Mouse (Mus musculus): Measurements from ENCODE around the gene Gtpbp8. TPM values are rescaled to one million over a fixed set of nuclear protein-coding genes. Genes with fewer than 3 reads are reported as not detected.

Gtpbp8 gene
- polyA plus RNA-seq, 1 experiment, result 15.3 TPM

GRCm38 (mm10) chr16:44774201-44774600, 28.0 kb upstream of the Gtpbp8 start:
- H3K9ac ChIP-seq (ENCODE audit: low read depth, poor library complexity, severe bottlenecking), result no peak overlapping the region
- H3K36me3 ChIP-seq (ENCODE audit: control insufficient read depth, insufficient read depth, low read length, poor library complexity, severe bottlenecking), result no peaks in the 10 kb centered on the region
- H3K4me3 ChIP-seq (ENCODE audit: low read depth, low read length), result no peak overlapping the region
- H3K9me3 ChIP-seq (replicated peaks; ENCODE audit: control insufficient read depth, insufficient read depth, low read length, poor library complexity, severe bottlenecking), result no peaks in the 10 kb centered on the region
- no peaks in the 10 kb centered on the region for H3K4me1 ChIP-seq (ENCODE audit: control insufficient read depth, insufficient read depth, low read length)
- no peak overlapping the region for H3K27ac ChIP-seq (ENCODE audit: insufficient read depth, low read length)
- no peak for TF ChIP-seq POLR2A (IDR thresholded peaks at IDR 0.05; ENCODE audit: insufficient read depth, low read length)
- no peak for TF ChIP-seq EP300 (IDR thresholded peaks at IDR 0.05; ENCODE audit: insufficient read depth, low read depth, low read length)
- no peak for TF ChIP-seq CTCF (IDR thresholded peaks at IDR 0.05; ENCODE audit: low read depth, low read length)
- no peaks in the 10 kb centered on the region for H3K27me3 ChIP-seq (ENCODE audit: control insufficient read depth, insufficient read depth, low read length, poor library complexity, severe bottlenecking)

DNA sequence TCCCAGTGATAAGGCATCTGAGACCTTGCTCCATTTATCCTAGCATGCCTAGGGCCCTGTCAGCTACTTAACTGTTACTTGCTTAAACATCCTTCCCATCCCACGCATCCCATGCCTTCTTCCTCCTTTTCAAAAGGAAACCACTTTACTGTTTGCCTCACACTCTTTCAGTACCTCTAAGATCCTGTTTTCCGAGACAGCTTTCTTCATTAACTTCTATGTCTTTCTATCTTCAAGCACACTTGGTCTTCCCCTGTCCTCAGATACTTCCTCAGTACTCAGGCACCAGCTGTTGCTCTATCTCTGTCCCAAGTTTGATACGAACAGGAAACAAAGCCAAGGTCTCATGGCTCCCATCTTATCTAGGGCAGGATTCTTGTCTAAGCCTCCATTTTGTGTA, 27.5 kb upstream of the Gtpbp8 start:
- H3K9me3 ChIP-seq (replicated peaks; ENCODE audit: control insufficient read depth, insufficient read depth, low read length, poor library complexity, severe bottlenecking), result no peaks in the 10 kb centered on the region
- H3K36me3 ChIP-seq (ENCODE audit: control insufficient read depth, insufficient read depth, low read length, poor library complexity, severe bottlenecking), result no peaks in the 10 kb centered on the region
- no peak overlapping the region for H3K4me3 ChIP-seq (ENCODE audit: low read depth, low read length)
- no peak overlapping the region for H3K27ac ChIP-seq (ENCODE audit: insufficient read depth, low read length)
- H3K4me1 ChIP-seq (ENCODE audit: control insufficient read depth, insufficient read depth, low read length), result no peaks in the 10 kb centered on the region
- TF ChIP-seq POLR2A (IDR thresholded peaks at IDR 0.05; ENCODE audit: insufficient read depth, low read length), result no peak
- no peak for TF ChIP-seq EP300 (IDR thresholded peaks at IDR 0.05; ENCODE audit: insufficient read depth, low read depth, low read length)
- no peak for TF ChIP-seq CTCF (IDR thresholded peaks at IDR 0.05; ENCODE audit: low read depth, low read length)
- no peak overlapping the region for H3K9ac ChIP-seq (ENCODE audit: low read depth, poor library complexity, severe bottlenecking)
- no peaks in the 10 kb centered on the region for H3K27me3 ChIP-seq (ENCODE audit: control insufficient read depth, insufficient read depth, low read length, poor library complexity, severe bottlenecking)

GRCm38 (mm10) chr16:44772577-44772976, 26.4 kb upstream of the Gtpbp8 start:
- no peak for TF ChIP-seq EP300 (IDR thresholded peaks at IDR 0.05; ENCODE audit: insufficient read depth, low read depth, low read length)
- no peak for TF ChIP-seq POLR2A (IDR thresholded peaks at IDR 0.05; ENCODE audit: insufficient read depth, low read length)
- TF ChIP-seq CTCF (IDR thresholded peaks at IDR 0.05; ENCODE audit: low read depth, low read length), result no peak
- Histone ChIP-seq H3K4me1 (ENCODE audit: control insufficient read depth, insufficient read depth, low read length) (no peaks in the 10 kb centered on the region), H3K9ac (ENCODE audit: low read depth, poor library complexity, severe bottlenecking) (no peak overlapping the region), H3K27me3 (ENCODE audit: control insufficient read depth, insufficient read depth, low read length, poor library complexity, severe bottlenecking) (no peaks in the 10 kb centered on the region), H3K9me3 (replicated peaks; ENCODE audit: control insufficient read depth, insufficient read depth, low read length, poor library complexity, severe bottlenecking) (no peaks in the 10 kb centered on the region), H3K4me3 (ENCODE audit: low read depth, low read length) (no peak overlapping the region), H3K27ac (ENCODE audit: insufficient read depth, low read length) (no peak overlapping the region), H3K36me3 (ENCODE audit: control insufficient read depth, insufficient read depth, low read length, poor library complexity, severe bottlenecking) (no peaks in the 10 kb centered on the region)

DNA sequence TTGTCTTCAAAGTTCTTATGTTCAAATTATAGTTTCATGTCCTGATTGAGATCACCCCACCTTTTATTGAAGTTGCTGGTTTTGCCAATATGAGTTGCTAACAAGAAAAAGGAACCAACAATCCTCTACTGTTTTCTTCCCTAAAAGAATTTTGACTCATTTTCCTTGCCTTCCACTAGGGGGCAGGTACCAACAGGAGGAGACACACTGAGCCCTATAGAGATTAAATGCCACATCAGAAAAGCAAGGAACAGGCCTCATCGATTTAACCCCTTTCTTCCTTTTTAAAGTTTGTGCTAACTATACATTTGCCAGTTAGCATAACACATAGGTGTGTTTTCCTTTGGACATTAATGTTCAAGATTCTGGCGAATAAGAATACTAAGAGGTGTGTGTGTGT, 21.8 kb upstream of the Gtpbp8 start:
- H3K27me3 ChIP-seq (ENCODE audit: control insufficient read depth, insufficient read depth, low read length, poor library complexity, severe bottlenecking), result no peaks in the 10 kb centered on the region; the same call in 1 of the 2 replicates
- H3K27ac ChIP-seq (ENCODE audit: insufficient read depth, low read length), result no peak overlapping the region
- no peaks in the 10 kb centered on the region for H3K36me3 ChIP-seq (ENCODE audit: control insufficient read depth, insufficient read depth, low read length, poor library complexity, severe bottlenecking)
- peaks cover 6% of the 10 kb centered on the region for H3K4me1 ChIP-seq (ENCODE audit: control insufficient read depth, insufficient read depth, low read length)
- H3K9ac ChIP-seq (ENCODE audit: low read depth, poor library complexity, severe bottlenecking), result no peak overlapping the region
- no peak overlapping the region for H3K4me3 ChIP-seq (ENCODE audit: low read depth, low read length)
- TF ChIP-seq EP300 (IDR thresholded peaks at IDR 0.05; ENCODE audit: insufficient read depth, low read depth, low read length) (no peak), CTCF (IDR thresholded peaks at IDR 0.05; ENCODE audit: low read depth, low read length) (no peak), POLR2A (IDR thresholded peaks at IDR 0.05; ENCODE audit: insufficient read depth, low read length) (no peak)
- H3K9me3 ChIP-seq (replicated peaks; ENCODE audit: control insufficient read depth, insufficient read depth, low read length, poor library complexity, severe bottlenecking), result no peaks in the 10 kb centered on the region

GRCm38 (mm10) chr16:44767506-44767905, 21.3 kb upstream of the Gtpbp8 start:
- Histone ChIP-seq H3K4me3 (ENCODE audit: low read depth, low read length) (no peak overlapping the region), H3K36me3 (ENCODE audit: control insufficient read depth, insufficient read depth, low read length, poor library complexity, severe bottlenecking) (no peaks in the 10 kb centered on the region), H3K9ac (ENCODE audit: low read depth, poor library complexity, severe bottlenecking) (no peak overlapping the region), H3K9me3 (replicated peaks; ENCODE audit: control insufficient read depth, insufficient read depth, low read length, poor library complexity, severe bottlenecking) (no peaks in the 10 kb centered on the region), H3K27me3 (ENCODE audit: control insufficient read depth, insufficient read depth, low read length, poor library complexity, severe bottlenecking) (no peaks in the 10 kb centered on the region; the same call in 1 of the 2 replicates), H3K4me1 (ENCODE audit: control insufficient read depth, insufficient read depth, low read length) (peaks cover 6% of the 10 kb centered on the region), H3K27ac (ENCODE audit: insufficient read depth, low read length) (no peak overlapping the region)
- no peak for TF ChIP-seq CTCF (IDR thresholded peaks at IDR 0.05; ENCODE audit: low read depth, low read length)
- TF ChIP-seq EP300 (IDR thresholded peaks at IDR 0.05; ENCODE audit: insufficient read depth, low read depth, low read length), result no peak
- no peak for TF ChIP-seq POLR2A (IDR thresholded peaks at IDR 0.05; ENCODE audit: insufficient read depth, low read length)

DNA sequence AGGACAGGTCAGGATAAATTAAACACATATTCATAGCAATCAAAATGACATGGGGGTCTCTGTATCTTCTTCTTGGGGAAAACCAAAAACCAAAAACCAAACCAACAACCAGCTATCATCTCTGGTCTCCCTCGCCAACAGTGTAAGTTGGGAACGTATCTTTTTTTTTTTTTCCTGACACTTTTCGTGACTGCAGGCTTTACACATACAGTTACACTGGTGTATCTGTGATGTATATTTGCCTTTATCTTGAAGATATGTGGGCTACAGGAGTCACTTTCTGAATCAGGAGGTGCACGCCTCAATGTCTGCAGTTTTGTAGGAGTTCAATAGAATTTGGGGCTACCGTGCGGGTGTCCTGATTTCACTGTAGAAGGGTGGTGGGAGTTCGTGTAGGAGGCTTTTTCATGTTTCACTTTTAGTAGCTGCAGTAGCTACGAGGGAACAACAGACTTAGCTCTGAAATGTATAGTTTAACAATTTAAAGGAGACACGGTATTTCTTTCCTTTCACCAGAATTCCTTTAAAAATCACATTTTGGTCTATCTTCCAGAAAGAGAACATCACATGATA, 20.2 kb upstream of the Gtpbp8 start:
- H3K9ac ChIP-seq (ENCODE audit: low read depth, poor library complexity, severe bottlenecking), result no peak overlapping the region
- no peak overlapping the region for H3K4me3 ChIP-seq (ENCODE audit: low read depth, low read length)
- no peaks in the 10 kb centered on the region; the same call in 1 of the 2 replicates for H3K27me3 ChIP-seq (ENCODE audit: control insufficient read depth, insufficient read depth, low read length, poor library complexity, severe bottlenecking)
- H3K36me3 ChIP-seq (ENCODE audit: control insufficient read depth, insufficient read depth, low read length, poor library complexity, severe bottlenecking), result no peaks in the 10 kb centered on the region
- TF ChIP-seq EP300 (IDR thresholded peaks at IDR 0.05; ENCODE audit: insufficient read depth, low read depth, low read length) (no peak), POLR2A (IDR thresholded peaks at IDR 0.05; ENCODE audit: insufficient read depth, low read length) (no peak), CTCF (IDR thresholded peaks at IDR 0.05; ENCODE audit: low read depth, low read length) (no peak)
- H3K27ac ChIP-seq (ENCODE audit: insufficient read depth, low read length), result no peak overlapping the region
- no peaks in the 10 kb centered on the region for H3K9me3 ChIP-seq (replicated peaks; ENCODE audit: control insufficient read depth, insufficient read depth, low read length, poor library complexity, severe bottlenecking)
- peaks cover 6% of the 10 kb centered on the region for H3K4me1 ChIP-seq (ENCODE audit: control insufficient read depth, insufficient read depth, low read length)

Data from ES-Bruce4 (cell line).